Mouse (Mus musculus) urinary bladder, postnatal 25 days (tissue): ENCODE data around the gene Nt5c3b.

Experiments
- DNase-seq: peaks from one replicate; pipeline ENCODE4 v3.0.0; 2022; ENCODE audit warnings: low spot score

Gene Nt5c3b

GRCm38 (mm10) chr11:100377989-100378388, 63.6 kb downstream of the Nt5c3b start:
- no peak for DNase-seq

- no peak for DNase-seq
Observed at GRCm38 (mm10) chr11:100376746-100377389, 64.7 kb downstream of the Nt5c3b start.

GRCm38 (mm10) chr11:100376005-100376404, 65.6 kb downstream of the Nt5c3b start:
- no peak for DNase-seq

GRCm38 (mm10) chr11:100375127-100375526, 66.5 kb downstream of the Nt5c3b start:
- no peak for DNase-seq
